Mouse (Mus musculus) spleen, adult 2 months (tissue): ENCODE data around the gene Dip2b.

Experiments
- CTCF ChIP-seq: fragments of 200-500 bp; IDR thresholded peaks from 2 replicates; pipeline ENCODE4 v1.5.1; 2011; ENCODE audit warnings: mild to moderate bottlenecking, inconsistent platforms; ENCODE audit not compliant: insufficient read depth, insufficient read length, insufficient replicate concordance; ENCODE audit errors: extremely low read depth
- POLR2A ChIP-seq: fragments of 200-500 bp; IDR thresholded peaks from 2 replicates; pipeline ENCODE4 v1.6.1; 2011; ENCODE audit warnings: low read depth, low read length, inconsistent platforms

- TF ChIP-seq POLR2A (no peak), CTCF (no peak)
Measured at GRCm38 (mm10) chr15:100201806-100202205, 163.3 kb downstream of the Dip2b start.
